Mouse (Mus musculus) Patski (cell line): ENCODE measurements around the gene Ppp1r14d. TPM values are rescaled to one million over a fixed set of nuclear protein-coding genes. Genes with fewer than 3 reads are reported as not detected.
A peak's percentile ranks its signal among the peaks of the same experiment; 100 is the strongest.

ENCODE experiments used
- ATAC-seq: fragments of 100-300 bp; one replicate; pipeline ENCODE4 v1.8.0; 2021
- CTCF ChIA-PET: fragments of 350-600 bp; sonication (Branson Sonifier 250); formaldehyde crosslinking; loops from one replicate; lab custom pipeline; 2022; ENCODE audit warnings: inconsistent platforms; lab: Charles Lee
- POLR2A ChIA-PET: fragments of 350-600 bp; sonication (Branson Sonifier 250); formaldehyde crosslinking; loops from one replicate; lab custom pipeline; 2022; ENCODE audit warnings: antibody characterized with exemption, inconsistent platforms; lab: Charles Lee
- DNase-seq: peaks from one replicate; pipeline ENCODE4 v3.0.0-alpha.2; 2011; ENCODE audit warnings: low read depth, low spot score
- H3K27me3 ChIP-seq: fragments of 371-371 bp; one replicate; pipeline ENCODE4 v1.5.1; 2021
- CTCF ChIP-seq: fragments of 100-300 bp; IDR thresholded peaks from one replicate; pipeline ENCODE4 v1.5.1; 2021
- in situ Hi-C: fragments of 300-500 bp; cut with MboI; formaldehyde crosslinking; loops from 3 replicates; pipeline ENCODE4 v1.11.1; 2018; ENCODE audit warnings: low pct_unique_long_range_greater_than_20kb, mixed read lengths
- polyA plus RNA-seq: library from polyadenylated mRNA; unstranded; gene quantifications from one replicate; pipeline ENCODE4 v1.2.3, GENCODE M21; 2021

Gene Ppp1r14d
- polyA plus RNA-seq, 1 experiment from 2014 or later = not detected

DNA sequence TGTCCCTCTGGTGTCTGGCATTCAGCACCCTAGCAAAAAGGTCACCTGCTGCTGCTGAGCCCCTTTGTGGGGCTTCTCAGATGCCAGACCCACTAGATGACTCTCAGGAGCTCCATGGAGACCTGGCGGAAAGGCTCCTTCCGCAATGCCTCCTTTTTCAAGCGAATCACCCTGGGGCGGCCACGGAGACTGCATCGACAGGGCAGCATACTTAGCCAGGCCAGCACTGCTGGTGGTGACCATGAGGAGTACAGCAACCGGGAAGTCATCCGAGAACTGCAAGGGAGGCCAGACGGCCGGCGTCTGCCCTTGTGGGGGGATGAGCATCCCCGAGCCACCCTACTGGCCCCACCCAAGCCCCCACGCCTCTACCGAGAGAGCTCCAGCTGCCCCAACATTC, 54.8 kb downstream of the Ppp1r14d start:
- ATAC-seq = peak; percentile 16

DNA sequence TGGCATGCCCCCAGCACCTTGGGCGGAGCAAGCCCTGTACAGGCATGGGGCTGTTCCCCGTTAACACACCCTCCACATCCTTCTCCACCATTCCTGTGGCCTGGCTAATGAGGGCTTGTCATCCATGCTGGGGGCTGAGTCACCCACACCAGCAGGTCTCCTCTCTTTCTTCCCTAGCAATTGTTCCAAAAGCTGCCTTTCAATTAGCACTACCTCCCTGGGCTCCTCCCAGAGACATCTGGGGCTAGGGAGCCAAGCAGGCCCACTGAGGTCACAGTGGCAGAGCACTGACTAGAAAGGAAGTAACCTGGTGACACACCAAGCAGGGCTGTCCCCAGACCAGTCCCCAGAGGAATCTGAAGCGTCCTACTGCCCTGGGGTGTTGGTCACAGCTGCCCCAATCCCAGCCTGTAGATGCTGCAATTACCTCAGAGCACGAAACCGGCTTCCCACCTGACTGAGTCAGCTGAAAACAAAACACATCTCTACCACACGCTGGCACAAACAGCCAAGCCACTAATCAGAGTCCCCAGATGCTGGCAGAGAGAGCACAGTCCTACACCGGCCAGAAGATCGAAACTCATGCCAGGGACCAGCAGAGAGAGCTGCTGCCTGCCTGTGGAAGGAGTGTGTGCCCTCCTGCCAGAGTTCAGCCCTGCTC, 55.6 kb downstream of the Ppp1r14d start, which contains the start of gene Gm14137:
Gene Gm14137 (plus strand): TSS at position 519 of the 661 bp plus-strand sequence.
- POLR2A ChIA-PET = interaction anchor here (1.4 kb wide), 1 partner anchor 10 kb away, joined by 3 read pairs; no protein-coding TSS in a partner anchor

More for the DNA sequence above, 54.8 kb downstream of the Ppp1r14d start:
- in situ Hi-C loops = no loop called here
- no peaks in the 10 kb centered on the region for H3K27me3 ChIP-seq
- POLR2A ChIA-PET = interaction anchor here (1.4 kb wide), 1 partner anchor 11 kb away, joined by 3 read pairs; no protein-coding TSS in a partner anchor
- CTCF ChIA-PET = interaction anchor here (0.9 to 7.0 kb wide), 4 partner anchors 9 to 21 kb away, joined by 3 to 41 read pairs (median 4); no protein-coding TSS in a partner anchor
- no peak for TF ChIP-seq CTCF
- DNase-seq = no peak

DNA sequence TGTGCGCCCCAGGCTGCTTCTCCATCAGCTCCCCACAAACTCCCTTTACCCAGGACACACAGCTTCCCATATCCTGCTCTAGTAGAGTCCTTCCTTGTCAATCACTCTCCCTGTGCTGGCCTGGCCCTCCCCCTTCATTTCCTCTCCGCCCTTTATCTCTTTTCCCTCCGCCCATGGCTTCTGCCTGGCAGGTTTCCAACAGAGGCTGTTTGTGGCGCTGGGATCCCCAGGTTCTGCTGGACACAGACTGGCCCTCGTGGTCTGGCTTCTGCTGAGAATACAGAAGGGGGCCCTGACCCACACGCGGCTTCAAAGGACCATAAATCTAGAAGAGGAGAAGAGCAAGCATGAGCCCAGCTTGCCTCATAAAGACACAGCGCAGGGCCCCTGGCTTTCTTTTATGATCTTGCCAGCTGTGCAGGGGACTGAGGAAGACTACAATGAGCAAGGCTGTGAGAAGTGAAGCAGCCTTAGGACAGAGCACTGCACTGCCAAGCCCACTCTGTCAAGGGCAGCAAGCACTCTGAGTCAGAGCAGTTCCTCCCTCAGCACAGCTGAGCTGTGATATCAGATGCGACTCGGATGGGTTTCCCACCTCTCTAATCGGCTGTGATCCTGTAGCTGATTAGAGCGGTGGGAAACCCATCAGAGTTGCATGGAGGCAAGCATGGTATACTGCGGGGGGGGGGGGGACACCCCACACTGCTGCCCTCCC, 56.7 kb downstream of the Ppp1r14d start:
- no peak for DNase-seq
- ChIA-PET CTCF (interaction anchor here (0.9 to 7.0 kb wide), 4 partner anchors 8 to 16 kb away, joined by 3 to 41 read pairs (median 5); no protein-coding TSS in a partner anchor), POLR2A (interaction anchor here (0.9 kb wide), 1 partner anchor 16 kb away, joined by 3 read pairs; the partner anchor contains the start of gene Rmdn3)
- TF ChIP-seq CTCF = no peak
- ATAC-seq = no peak
- in situ Hi-C loops = no loop called here
- H3K27me3 ChIP-seq = no peaks in the 10 kb centered on the region

More for the DNA sequence above, 55.6 kb downstream of the Ppp1r14d start, which contains the start of gene Gm14137:
- no peak for TF ChIP-seq CTCF
- CTCF ChIA-PET = interaction anchor here (0.9 to 7.0 kb wide), 4 partner anchors 8 to 22 kb away, joined by 3 to 41 read pairs (median 4); no protein-coding TSS in a partner anchor
- H3K27me3 ChIP-seq = no peaks in the 10 kb centered on the region
- peak; percentile 78 for ATAC-seq
- in situ Hi-C loops = no loop called here
- peak; percentile 86 for DNase-seq

DNA sequence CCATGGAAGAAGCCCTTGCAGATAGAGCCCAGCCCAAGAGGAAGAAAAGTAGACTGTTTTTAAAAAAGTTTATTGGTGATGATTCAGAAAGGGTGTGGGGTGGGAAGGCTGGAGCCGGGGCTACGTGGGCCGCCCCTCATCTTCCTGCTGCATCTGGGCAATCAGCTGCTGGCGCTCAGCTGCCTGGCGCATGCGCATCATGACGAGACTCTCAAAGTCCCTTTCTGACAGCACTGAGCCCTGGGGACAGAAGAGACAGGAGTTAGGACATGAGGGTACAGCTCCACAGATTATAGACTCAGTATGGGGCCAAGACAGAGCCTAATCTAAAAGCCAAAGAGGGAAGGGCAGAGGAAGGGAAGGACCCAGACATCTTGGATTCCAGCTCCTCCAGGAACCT, 57.3 kb downstream of the Ppp1r14d start:
- ChIA-PET POLR2A (interaction anchor here (0.9 kb wide), 1 partner anchor 15 kb away, joined by 3 read pairs; the partner anchor contains the start of gene Rmdn3), CTCF (interaction anchor here (0.9 to 2.0 kb wide), 3 partner anchors 9 to 17 kb away, joined by 3 to 7 read pairs (median 3); no protein-coding TSS in a partner anchor)
- no peak for TF ChIP-seq CTCF
- DNase-seq (no peak), ATAC-seq (no peak)
- no peaks in the 10 kb centered on the region for H3K27me3 ChIP-seq
- in situ Hi-C loops = no loop called here

DNA sequence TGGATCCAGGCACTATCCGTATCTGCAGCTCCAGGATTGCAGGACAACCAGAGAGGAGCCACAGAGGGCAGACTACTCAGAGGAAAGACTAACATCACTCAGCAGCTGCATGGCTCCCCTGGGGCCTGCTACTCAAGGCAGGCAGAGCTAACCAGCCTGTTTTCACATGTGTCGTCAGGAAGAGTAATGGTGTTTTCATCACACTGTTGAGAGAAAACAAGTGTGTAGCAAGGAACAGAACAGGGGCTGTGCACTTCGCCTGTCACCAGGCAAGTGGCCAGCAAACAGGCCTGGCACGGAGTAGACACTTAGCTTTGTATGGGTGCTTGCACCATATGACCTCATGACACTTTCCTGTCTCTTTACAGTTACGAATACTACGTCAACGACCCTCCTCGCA, 58.1 kb downstream of the Ppp1r14d start:
- ChIA-PET POLR2A (no interaction called here), CTCF (interaction anchor here (1.0 to 2.0 kb wide), 3 partner anchors 9 to 18 kb away, joined by 3 to 7 read pairs (median 3); no protein-coding TSS in a partner anchor)
- no peaks in the 10 kb centered on the region for H3K27me3 ChIP-seq
- in situ Hi-C loops = no loop called here
- no peak for ATAC-seq
- TF ChIP-seq CTCF = no peak
- no peak for DNase-seq

DNA sequence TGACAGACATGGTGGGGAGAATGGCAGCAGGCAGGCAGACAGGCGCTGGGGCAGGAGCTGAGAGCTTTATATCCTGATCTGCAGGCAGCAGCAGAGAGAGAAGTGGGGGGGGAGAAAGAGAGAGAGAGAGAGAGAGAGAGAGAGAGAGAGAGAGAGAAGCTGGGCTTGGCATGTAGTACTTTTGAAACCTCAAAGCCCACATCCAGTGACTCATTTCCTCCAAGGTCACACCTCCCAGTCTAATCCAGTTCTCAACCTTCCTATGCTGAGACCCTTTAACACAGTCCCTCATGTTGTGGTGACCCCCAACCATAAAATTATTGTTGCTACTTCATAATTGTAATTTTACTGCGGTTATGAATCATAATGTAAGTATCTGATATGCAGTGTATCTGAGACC, 59.4 kb downstream of the Ppp1r14d start:
- in situ Hi-C loops = no loop called here
- no peak for TF ChIP-seq CTCF
- POLR2A ChIA-PET = no interaction called here
- no peak for ATAC-seq
- CTCF ChIA-PET = interaction anchor here (1.0 to 1.7 kb wide), 2 partner anchors 11 to 19 kb away, joined by 3 to 4 read pairs; no protein-coding TSS in a partner anchor
- H3K27me3 ChIP-seq = no peaks in the 10 kb centered on the region
- DNase-seq = no peak

Other genes with a start within 250 kb of the Ppp1r14d start
- gene Ccdc32, start 200.5 kb downstream of the Ppp1r14d start, polyA plus RNA-seq = 26.6 TPM
- 5.2 TPM for gene Rpusd2, start 195.1 kb downstream of the Ppp1r14d start, polyA plus RNA-seq
- gene Knl1, start 182.8 kb downstream of the Ppp1r14d start, polyA plus RNA-seq = 9.3 TPM
- 24.6 TPM for gene Rad51, start 117.1 kb downstream of the Ppp1r14d start, polyA plus RNA-seq
- 31.7 TPM for gene Rmdn3, start 72.9 kb downstream of the Ppp1r14d start, polyA plus RNA-seq
- gene Gchfr, start 62.1 kb downstream of the Ppp1r14d start, polyA plus RNA-seq = 27.5 TPM
- gene Gm14137, start 55.4 kb downstream of the Ppp1r14d start, polyA plus RNA-seq = 6.4 TPM
- 40.4 TPM for gene Zfyve19, start 21.3 kb downstream of the Ppp1r14d start, polyA plus RNA-seq
- 18.6 TPM for gene Dnajc17, start 21.1 kb downstream of the Ppp1r14d start, polyA plus RNA-seq
- gene Spint1, start 7.5 kb upstream of the Ppp1r14d start, polyA plus RNA-seq = 4.5 TPM
- gene Rhov, start 41.4 kb upstream of the Ppp1r14d start, polyA plus RNA-seq = 2.2 TPM
- gene Vps18, start 58.8 kb upstream of the Ppp1r14d start, polyA plus RNA-seq = 25.3 TPM
- 3.2 TPM for gene Dll4, start 95.9 kb upstream of the Ppp1r14d start, polyA plus RNA-seq
- gene Chac1, start 121.3 kb upstream of the Ppp1r14d start, polyA plus RNA-seq = 34.2 TPM
- 17.7 TPM for gene Ino80, start 247.8 kb upstream of the Ppp1r14d start, polyA plus RNA-seq